Mouse (Mus musculus) erythroblast, adult 5-6 weeks (primary cell): ENCODE measurements at regions not wholly inside any gene's neighbourhood (a gene's known extent, or its start where the extent isn't known, plus 50 kb on each side); places are given as distances from the start of the nearest gene placed in this dataset.

Source experiments
- ATAC-seq: replicated peaks from 2 replicates; pipeline ENCODE4 v1.8.0; 2016; ENCODE audit warnings: moderate number of reproducible peaks, mild to moderate bottlenecking, moderate TSS enrichment, inconsistent platforms; ENCODE audit not compliant: poor library complexity, low FRiP score, severe bottlenecking

DNA sequence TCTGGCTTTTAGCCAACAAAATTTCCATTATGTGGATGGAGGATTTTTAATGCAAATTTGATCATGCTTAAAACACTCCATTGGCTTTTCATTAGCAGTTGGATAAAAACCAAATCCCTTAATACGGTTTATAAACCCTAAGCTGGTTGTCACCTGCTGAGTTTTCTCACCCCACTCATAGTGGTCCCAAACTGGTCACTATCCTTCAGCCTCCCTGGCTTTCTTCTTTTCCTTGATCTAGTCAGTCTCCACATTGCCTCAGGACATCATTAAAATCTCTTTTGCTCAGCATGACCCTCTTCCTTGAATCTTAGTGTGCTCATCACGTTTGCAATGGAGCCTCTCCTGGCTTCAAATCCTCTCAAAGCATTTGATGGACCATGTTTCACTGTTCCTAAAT is 340.9 kb upstream of the Cntn3 start:
- ATAC-seq, result no peak

DNA sequence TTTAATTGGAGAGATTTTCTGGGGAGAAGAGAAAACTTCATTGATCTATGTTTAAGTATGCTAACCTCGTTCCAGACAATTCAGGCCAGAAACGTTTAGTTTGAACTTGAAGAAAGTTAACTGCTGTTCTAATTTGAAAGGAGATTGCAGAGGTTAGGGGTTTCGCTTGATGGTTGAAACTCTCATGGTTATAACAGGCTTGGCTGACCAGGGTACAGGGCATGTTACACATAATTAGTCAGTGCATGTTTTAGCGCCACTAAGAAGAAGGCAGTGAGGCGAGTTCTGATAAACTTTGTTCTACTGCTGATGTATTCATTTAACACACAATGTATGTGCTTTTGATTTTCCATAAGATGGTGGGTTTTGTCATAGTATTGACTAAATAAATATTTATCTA is 331.1 kb upstream of the Cntn3 start:
- ATAC-seq, result no peak

DNA sequence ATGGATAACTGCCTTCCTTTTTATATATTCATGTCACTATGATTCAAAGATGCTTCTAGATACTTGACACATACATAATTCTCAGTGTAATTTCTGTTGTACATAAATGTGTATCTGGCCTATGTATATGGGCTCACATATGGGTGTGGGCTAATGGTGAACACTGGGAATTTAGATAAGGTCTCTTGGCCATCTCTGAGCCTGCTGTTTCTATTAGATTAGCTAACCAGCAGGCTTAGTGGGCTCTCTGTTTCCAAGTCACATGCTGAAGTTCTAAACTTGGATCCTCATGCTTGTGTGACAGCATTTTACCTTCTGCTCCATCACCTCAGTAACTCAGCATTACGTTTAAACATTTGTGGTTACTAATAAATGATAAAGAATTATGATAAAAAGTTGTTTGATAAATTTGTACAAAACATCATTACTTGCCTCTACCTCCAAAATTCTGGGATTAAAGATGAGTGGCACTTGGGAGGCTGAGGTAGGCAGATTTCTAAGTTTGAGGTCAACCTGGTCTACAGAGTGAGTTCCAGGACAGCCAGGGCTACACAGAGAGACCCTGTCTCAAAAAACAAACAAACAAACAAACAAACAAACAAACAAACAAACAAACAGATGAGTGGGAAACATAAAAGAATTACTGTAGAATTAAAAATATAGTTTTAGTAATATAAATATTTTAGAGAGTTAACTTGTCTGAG is 327.7 kb upstream of the Cntn3 start:
- ATAC-seq, result peak; percentile 89

DNA sequence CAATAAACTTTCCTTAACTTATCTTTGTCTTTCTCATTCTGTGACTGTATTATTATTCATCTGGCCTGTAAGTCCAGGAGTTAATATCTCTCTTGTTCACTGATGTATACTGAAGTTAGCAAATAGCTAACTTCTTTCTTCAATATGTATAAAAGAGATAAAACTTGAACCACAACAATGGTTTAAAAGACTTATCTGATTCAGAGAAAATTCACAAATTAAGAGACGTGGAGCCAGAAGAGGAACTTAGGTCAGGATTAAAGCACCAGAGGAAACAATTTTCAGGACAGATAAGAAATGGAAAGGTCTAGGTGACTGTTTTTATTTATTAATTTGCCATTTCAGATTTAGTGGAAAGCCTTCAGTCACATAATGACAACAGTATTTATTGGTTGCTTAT is 295.5 kb upstream of the Cntn3 start:
- ATAC-seq, result no peak

DNA sequence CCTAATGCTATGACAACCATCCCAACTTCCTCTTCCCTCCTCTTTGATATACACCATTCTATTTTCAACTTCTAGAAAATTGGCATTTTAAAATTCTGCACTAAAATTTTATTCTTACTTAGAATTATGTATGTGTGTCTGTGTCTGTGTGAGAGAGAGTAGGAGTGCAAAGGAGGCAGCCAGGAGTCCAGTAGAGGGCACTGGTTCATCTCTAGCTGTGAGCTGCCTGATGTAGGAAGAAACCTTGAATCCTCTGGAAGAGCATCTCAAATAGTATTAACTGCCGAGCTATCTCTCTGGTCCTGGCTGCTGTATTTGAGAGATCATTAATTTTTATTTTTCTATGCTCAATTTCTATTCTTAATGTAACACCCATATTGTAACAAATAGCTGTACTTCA is 271.6 kb upstream of the Cntn3 start:
- no peak for ATAC-seq

DNA sequence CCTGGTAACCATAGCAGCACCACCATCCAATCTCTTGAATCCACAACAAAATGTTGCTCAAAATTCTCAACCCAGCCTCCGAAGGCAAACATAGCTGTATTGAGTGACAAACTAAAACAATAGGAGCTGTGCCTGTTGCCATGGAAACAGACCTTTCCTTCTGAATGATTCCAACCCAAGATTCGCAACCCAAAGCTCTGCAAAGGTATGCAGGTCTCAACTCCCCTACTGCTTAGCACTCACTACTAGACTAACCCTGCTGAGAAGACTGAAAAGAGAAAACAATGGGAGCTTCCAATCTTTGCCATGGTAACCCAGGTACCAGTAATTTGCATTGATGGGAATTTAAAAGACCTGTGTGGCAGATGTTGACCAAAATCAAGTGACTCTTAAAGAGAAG is 260.2 kb upstream of the Cntn3 start:
- no peak for ATAC-seq
